Mouse (Mus musculus) thymus, postnatal 10 days (tissue): Measurements from ENCODE around the gene Dnah1.

Experiments
- DNase-seq, 2 experiments: peaks; one replicate each; pipeline ENCODE4 v3.0.0; 2021; ENCODE audit warnings: low spot score in 2 of 2

Dnah1 gene

DNA sequence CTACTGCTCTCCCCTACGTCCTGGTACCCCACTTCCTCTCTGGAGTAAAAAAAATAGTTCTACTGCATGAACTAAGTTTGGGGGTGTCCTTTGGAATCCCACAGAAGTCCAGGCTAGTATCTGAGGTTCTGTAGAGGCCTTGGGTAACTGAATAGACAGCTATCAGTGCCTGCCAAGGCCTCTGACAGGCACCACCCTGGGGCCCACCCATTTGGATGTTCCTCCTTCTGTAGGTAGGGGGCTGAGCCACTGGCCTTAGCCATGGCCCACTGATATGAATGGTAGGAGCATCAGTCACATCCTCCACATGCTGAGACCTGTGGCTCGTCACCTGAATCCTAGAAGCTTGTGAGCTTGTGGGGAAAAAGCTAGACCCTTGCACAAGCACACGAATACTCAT, 5.9 kb downstream of the Dnah1 start:
- no peak for DNase-seq

DNA sequence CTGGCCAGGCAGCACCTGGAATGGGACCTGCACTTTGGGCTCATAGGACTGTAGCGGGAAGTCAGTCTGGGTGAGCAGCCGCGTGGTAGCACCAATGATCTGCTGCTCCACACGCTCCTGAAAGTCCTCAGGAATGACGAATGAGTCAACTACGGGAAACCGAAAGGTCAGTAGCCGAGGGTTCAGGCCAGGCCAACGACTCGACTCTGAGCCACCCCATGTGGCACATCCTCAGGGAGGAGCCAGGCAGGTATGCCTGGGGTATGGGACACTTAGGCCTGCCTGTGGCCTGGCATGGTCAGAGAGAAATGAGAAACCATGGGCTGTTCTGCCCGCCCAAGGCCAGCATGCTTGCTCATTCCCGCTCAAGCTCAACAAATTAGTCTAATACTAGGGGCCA, 7.1 kb downstream of the Dnah1 start:
- DNase-seq: no peak

DNA sequence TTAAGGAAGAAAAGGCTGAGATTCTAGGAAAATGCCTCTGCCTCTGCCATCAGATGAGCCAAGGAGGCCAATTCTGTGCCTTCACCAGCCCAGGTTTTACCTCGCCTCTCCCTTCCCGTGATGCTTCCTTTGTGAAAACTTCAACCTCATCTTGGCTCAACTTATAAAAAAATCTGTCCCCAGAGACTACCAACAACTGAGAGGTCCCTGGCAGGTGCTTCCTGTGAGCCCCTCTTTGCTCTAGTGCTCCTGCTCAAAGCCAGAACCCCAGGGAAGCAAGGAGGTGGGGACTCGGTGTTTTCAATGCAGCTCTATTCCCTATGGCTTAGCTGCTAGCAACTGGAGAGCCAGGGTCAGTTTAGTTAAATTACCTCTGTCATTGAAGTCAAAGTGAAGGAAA, 10.5 kb downstream of the Dnah1 start:
- DNase-seq: no peak

DNA sequence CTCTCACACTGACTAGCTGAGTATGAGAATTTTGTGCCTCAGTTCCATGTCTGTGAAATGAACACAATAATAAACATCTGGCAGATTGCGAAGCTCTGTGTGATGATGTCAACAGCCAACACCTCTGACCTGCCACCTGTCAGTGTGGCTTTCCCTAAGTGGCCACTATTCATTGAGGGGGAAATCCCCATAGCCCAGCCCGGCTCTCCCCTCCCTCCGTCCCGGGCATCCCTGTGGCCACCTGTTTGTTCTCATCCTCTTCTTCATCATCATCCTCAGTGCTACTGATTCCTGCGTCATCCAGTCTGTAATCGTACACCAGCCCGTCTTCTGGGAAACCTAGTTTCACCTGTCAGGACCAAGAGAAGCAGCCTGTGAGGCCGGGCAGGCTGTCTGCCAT, 38.0 kb downstream of the Dnah1 start:
- DNase-seq: no peak

DNA sequence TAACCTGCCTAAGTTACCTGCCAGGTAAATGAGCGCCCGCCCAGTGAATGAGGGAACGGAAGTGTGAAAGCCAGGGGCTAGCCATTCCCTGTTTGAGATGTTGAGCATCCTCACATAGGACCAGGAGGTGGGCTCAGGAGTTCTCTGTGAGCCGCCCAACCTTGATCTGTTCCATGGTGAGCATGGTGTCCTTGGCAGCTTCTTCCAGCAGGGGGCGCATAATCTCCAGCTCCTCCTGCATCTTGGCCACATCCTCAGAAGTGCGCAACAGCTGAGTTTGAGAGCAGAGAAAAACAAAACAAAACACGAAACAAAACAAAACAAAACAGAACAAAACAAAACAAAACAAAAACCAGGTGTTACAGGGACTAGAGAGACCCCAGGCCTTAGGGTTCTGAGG, 51.5 kb downstream of the Dnah1 start:
- peak; percentile 42 to 85 for DNase-seq

DNA sequence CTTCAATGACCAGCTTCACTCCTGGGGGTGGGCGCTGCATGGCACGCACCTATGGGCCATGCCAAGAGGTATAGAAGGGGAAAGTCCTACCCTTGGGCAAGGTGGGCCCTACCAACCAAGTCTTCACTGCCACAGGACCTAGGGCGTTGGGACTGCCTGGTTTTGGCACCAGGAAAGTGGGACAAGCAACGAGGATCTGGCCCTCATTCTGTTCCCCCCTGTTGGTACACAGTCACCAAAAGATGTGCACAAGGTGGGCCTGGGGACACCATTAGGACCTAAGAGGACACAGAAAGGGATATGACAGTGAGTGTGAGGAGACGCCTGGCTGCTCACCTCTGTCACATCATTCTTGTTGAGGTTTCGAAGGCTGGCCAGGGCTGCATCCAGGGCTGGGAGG, 52.6 kb downstream of the Dnah1 start:
- DNase-seq: no peak

DNA sequence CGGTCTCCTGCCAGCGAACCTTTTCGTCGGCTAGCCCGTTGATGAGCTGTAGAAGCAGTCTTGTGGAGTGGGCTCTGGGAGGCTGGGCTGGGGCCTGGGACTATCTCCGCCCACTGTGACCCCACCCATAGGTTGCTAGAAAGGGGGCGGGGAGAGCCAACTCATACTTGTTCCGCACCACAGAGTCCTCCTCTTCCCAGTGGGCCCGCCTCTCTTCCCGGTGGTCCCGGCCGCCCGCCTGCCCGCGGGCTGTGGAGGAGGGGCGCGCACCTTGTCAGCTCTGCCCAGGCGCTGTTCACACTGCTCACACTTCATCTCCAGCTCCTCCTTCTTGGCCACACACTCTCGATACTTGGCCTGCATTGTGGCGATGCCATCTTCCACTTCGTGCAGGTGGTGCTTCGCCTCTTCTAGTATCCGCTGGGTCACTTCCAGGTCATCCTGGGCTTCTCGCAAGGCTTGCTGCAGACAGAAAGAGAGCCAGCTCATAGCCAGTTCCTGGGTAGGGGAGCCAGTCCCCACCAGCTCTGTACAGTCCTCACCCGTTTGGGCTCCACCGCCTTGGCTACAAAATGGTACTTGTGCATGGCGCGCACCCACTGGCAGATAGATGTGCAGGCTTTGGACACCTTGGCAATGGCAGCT, 54.1 kb downstream of the Dnah1 start:
- DNase-seq: no peak

DNA sequence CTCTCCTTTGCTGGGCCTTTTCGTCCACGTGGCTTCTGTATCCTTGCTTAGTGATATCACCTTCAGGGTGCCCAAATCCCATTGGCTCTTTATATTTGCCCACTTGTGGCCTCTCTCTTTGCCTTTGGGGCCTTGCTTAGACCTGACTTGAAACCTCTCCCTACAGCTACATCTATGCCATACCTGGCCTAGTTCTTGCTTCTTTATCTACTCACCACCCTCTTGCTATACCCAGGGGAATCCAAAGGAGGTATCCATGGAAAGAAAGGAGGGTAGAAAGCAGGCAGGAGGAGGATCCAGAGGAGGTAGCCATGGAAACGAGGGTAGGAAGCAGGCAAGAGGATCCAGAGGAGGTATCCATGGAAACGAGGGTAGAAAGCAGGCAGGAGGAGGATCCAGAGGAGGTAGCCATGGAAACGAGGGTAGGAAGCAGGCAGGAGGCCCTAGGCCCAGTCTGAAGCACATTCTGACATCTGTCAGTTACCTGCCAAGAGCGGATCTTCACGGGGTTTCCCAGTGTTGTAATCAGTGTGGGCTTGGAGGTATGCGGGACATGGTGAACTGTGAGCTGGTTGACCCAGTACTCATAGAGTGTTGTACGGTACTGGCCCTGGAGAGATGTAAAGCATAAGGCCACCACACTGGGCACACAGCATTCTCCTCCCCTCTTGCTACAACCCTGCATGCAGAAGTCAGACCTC, 55.2 kb downstream of the Dnah1 start:
- DNase-seq: no peak

DNA sequence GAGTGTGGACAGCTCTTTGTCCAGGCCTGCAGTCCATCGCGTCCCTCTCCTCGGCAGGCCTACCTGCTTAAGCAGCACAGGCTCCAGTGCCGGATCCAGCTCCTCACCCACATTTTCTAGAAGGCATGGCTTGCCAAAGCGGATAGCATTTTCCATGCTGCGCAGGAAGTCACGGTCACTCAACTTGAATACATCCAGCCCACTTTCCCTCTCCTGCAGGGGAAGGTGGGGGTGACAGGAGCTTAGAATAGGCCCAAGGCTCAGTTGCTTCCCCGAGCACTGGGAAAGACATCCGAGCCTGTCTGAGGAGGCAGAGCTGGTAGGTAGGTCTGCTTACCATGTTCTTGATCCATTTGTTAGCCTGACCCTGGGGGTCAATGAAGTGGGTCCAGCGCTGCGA, 56.0 kb downstream of the Dnah1 start:
- DNase-seq: no peak

DNA sequence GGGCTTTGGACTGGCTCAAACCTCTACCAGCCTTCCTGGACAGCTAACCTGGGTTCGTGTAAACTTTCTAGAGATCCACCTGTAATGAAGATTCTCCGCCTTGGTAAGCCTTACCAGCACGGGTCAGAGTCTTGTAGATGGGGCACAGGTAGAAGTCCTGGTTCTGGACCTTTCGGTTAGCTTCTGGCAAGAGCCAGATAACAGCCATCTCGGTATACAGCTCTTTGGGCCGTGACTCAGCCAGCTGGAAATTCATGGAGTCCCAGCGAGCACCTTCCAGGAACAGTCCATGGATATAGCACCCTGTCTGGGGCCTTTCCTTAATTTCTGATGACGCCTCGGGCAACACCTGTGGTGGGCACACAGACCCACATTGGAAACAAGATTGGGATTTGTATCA, 62.8 kb downstream of the Dnah1 start:
- DNase-seq: no peak

DNA sequence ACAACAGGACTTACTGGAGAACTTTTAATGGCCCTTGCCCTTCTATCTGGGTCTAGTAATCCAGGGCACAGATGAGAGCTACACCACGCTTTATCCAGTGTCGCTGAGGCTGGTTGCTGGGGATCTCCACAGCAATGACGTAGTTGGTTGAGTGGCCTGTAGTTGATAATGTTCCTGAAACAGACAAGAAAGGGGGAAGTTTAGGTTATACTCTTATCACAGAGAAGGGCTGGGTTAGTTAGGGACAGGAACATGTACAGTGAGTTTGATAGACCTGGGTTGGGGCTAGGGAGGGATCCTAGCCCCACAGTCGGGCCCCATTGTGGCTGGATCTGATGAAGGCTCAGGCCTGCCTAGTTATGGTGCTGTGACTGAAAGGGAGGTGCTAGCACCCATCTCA, 63.3 kb downstream of the Dnah1 start:
- DNase-seq: no peak

DNA sequence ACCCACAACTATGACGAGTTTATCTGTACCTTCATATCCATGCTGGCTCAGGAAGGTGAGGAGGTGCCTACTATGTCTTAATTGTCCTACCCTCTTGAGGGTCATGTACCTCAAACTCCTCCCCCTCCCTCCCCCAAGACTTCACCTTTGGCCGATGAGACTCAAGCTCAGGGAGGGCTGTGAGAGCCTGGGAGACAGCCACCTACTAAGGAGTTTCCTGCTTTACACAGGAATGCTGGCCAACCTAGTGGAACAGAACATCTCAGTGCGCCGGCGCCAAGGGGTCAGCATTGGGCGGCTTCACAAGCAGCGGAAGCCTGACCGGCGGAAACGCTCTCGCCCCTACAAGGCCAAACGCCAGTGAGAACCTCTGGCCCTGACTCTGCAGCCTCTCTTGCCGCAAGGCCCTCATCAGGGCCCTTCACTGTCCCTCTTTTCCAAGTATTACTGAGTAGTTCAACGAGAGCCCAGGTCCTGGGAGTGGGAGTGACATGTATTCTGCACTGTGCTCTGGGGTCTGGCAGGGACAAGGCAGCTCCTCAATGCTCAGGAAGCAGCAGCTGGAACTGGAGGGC, 65.1 kb downstream of the Dnah1 start:
- DNase-seq: no peak

DNA sequence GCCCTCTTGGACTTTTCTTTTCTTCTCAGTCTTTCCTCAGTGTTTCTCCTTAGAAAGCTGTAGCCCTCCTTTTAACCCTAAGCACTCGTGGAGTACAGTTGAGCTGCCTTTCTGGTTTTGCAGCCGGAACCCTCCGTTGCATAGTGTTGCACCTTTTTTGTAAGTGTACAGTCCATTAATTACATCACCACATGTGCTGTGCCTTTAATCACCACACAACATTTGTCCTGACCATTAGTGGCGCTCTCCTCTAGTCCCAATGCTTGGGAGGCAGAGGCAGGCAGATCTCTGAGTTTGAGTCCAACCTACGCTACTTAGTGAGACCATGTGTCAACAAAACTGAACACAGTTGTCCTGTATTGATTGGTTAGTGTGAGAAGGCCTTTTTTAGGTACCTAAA, 71.6 kb downstream of the Dnah1 start:
- no peak for DNase-seq

DNA sequence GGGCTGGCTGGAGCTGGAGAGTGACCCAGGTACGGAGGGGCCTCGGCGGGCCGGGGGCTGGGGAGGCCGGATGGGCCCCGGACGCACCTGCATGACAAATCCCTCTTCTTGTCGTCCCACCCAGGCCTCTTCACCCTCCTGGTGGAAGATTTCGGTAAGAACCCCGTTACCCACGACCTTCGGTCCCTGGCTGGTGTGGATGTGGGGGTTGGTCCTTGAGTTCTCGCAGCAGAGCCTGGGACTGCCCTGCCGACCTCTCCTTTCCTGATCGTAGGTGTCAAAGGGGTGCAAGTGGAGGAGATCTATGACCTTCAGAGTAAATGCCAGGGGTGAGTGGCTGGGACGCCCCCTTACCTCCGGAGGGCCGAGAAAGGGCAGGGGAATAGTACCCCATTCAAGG, 72.1 kb downstream of the Dnah1 start:
- no peak for DNase-seq

DNA sequence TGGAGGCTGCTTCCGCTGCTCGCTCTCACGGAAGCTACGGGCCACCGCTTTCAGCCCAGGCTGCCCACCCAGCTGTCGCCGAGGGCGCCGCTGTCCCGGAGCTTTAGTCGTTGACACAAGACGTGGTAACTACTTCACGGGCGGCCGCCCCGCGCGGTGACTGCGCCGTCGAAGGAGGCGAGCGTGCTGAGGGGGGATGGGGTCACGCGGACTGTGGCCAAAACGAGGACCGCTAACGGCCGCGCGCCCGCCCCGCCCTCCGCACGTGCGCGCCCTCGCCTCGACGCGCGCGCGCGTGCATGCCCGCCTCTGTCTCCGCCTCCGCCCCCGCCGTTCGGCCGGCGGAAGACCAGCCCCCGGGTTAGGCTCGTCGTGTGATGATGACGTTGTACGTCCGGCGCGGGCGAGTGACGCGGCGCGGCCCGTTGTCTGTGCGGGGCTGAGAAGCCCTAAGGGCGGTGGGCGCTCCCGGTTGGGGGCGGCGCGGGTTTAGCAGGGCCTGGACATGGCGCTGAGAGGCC, 72.6 kb downstream of the Dnah1 start, which contains the start of the genes Phf7 and Bap1:
Gene Phf7 (minus strand): TSS at position 234 of the 521 bp plus-strand sequence.
Gene Bap1 (plus strand): TSS at position 367 of the 521 bp plus-strand sequence.
- DNase-seq: peak; percentile 94 to 97

DNA sequence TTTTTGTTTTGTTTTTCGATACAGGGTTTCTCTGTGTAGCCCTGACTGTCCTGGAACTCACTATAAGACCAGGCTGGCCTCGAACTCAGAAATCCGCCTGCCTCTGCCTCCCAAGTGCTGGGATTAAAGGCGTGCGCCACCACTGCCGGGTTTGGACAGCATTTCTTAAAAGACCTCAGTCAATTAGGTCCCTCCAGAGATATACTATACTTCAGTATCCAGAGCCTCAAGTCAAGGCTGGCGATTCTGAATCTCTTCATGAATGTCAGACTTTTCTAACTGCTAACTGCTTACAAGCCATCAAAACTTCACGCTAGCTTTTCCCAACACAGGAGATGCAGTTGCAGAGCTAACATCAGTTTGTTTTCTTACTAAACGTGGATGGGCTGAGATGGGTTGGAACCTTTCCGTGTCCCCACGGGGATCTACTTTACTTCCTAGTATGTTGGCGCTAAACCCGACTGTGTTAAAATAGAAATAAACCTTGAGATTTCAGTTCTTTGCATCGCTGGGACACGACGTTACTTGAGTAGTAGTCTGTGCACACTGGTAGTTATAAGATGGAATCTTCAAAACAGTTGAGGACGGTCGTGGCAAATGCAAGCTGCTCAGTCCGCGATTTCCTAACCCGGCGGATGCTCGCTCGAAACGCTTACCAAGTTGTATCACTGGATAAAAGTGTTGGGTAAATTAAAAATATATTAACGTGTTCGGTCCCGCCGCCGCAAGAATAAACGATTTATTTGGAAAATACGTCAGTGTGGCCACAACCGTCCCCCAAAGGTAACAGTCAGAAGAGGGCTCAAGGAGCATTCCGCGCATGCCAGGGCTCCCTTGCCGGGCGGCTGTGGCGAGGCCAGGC, 73.2 kb downstream of the Dnah1 start:
- DNase-seq: no peak

DNA sequence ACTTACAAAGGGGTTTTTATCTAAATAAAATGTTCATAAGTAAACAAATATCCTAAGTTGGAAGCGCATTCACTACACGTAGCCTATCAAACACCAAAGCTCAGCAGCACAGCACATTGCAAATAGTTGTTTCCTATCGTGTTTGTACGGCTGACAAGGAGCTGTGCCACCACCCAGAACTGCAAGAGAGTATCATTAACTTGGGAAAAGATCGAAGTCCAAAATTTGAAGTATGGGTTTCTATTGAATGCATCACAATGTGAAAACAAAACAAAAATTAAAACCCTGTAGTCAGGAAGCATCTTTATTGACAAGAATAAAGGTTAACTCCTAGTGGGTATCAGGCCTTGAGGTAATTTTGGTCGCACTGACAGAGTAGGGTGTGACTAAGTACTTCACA, 75.3 kb downstream of the Dnah1 start:
- no peak for DNase-seq

DNA sequence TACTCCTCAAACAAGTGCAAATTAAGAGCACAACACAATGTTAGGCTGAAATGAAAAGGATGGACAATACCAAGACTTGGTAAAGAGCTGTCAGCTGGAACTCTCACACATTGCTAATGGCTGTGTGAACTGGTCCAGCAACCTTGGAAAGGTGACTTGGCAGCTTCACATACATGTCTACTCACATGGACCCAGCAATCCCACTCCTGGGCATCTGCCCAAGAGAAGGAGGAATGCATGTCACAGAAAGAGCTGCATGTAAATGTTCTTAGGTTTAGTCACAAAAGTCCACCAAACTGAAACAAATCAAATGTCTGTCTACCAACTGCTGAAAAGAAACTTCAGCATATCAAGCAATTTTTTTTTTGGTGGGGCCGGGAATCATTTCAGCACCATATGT, 77.8 kb downstream of the Dnah1 start:
- no peak for DNase-seq

DNA sequence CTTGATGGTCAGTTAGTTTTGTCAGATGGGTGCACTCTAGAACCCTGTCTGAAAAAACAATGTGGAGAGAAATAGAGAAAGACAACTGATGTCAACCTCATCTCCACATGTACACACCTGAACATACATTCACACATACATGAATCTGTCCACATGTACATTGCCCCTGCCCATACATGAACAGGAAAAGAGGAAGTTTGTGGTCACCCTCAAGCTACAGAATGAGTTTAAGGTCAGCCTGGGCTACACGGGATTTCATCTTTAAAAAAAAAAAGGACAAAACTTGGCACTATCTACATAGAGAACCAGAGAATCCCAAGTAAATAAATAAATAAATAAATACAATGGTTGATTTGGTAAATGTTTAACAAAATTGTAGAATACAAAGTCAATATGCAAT, 78.9 kb downstream of the Dnah1 start:
- DNase-seq: no peak

DNA sequence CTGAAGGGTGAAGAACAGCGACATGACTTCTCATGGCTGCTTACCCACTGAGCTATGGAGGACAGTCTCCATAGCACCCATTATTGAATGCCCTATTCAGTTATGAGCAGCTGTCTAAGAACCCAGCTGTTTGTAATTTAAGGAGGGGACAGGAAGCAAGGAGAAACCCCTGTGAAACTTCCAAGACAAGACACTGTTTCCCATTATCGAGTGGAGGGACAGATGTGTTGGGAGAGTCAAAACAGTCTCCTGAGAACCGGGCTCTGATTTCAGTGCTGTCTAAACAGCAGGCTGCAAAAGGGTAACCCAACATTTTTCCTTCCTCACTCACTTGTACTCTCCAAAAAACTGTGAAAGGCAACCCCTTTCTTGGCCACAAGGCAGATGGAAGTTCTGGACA, 83.2 kb downstream of the Dnah1 start:
- DNase-seq: no peak

DNA sequence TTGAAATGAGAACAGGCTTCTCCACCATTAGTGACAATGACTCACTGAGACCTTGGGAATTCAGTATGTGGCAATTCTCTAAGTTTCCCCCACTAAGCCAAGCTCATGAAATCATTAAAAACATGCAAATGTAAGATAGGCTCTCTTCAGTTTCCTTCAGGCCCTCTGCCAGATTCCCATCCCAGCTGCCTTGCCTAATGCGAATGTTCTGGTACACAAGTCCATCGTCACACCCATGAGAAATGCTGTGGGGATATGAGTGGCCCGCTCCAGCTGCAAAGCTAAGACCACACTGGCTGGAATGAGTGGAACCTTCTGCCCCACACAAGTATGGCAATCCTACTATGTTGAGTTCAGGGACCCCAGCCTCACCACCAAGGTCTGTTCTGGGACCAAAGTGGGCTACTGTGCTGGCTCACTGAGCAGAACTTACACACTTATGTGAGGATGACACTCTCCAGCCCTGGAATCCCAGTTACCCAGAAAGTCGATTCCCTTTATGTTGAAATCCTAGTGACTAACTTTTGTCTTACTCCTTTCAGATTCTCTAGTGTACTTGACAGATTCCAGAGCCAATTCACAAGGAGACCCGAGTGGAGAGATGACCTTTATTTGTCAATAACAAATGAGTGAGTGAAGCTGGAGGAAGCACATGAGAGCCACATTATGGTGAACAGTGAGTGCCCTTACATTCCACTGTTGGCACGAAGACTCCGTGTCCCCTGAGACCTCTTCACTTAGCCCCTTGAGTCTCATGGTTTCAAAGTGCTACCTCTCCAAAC, 86.4 kb downstream of the Dnah1 start:
- no peak for DNase-seq
